Mouse (Mus musculus) thymus, adult 2 months (tissue): Measurements from ENCODE around the gene Cacna1d.

ENCODE experiments used
- CTCF ChIP-seq: fragments of 200-500 bp; IDR thresholded peaks from 2 replicates; pipeline ENCODE4 v1.5.1; 2012; ENCODE audit warnings: mild to moderate bottlenecking, control low read depth, low read length, moderate library complexity, borderline replicate concordance; ENCODE audit not compliant: control insufficient read depth, poor library complexity, insufficient read depth; ENCODE audit errors: extremely low read depth
- POLR2A ChIP-seq: fragments of 200-500 bp; IDR thresholded peaks from 2 replicates; pipeline ENCODE4 v1.6.1; 2012; ENCODE audit warnings: mild to moderate bottlenecking, low read length, control low read depth, moderate library complexity; ENCODE audit not compliant: control insufficient read depth, poor library complexity, insufficient read depth; ENCODE audit errors: extremely low read depth

DNA sequence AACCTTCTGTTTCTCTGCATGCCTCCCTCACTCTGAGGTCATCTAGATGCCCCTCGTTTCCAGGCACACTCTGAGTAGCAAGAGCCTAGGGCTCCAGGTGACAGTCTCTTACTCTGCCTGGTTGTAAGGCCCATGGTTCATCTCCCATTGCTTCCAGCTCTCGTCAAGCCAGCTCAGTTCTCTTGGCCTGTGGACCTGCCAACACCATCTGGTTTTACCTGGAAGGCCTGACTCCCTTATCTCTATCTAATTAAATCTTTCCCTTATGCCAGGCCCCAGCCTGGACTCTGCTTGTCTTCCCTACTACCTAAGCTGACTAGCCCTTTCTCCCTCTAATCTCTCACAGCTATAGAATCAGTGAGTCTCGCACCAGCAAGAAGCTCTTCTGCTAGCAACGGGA lies 124.2 kb downstream of the Cacna1d start:
- no peak for TF ChIP-seq POLR2A
- TF ChIP-seq CTCF: no peak
